Mouse (Mus musculus) forebrain, embryonic 11.5 days (tissue): ENCODE measurements around the gene Adh6b. TPM values are rescaled to one million over a fixed set of nuclear protein-coding genes. Genes with fewer than 3 reads are reported as not detected.

Source experiments
- ATAC-seq: fragments of 200-750 bp; cut with Nextera tagmentation; replicated peaks from 2 replicates; pipeline ENCODE4 v1.8.0; 2017; ENCODE audit warnings: moderate TSS enrichment; ENCODE audit not compliant: low FRiP score
- DNase-seq: peaks from one replicate; pipeline ENCODE4 v3.0.0-alpha.2; 2017; ENCODE audit warnings: low spot score
- H3K27ac ChIP-seq: fragments of 300-500 bp; sonication (generic); 2 replicates; pipeline ENCODE4 v1.5.1; 2014; ENCODE audit warnings: low read depth, low read length
- H3K27me3 ChIP-seq: fragments of 300-500 bp; sonication (generic); 2 replicates; pipeline ENCODE4 v1.6.1; 2014; ENCODE audit warnings: mild to moderate bottlenecking, low read length, mixed read lengths; ENCODE audit not compliant: control insufficient read depth, insufficient read depth
- H3K36me3 ChIP-seq: fragments of 300-500 bp; sonication (generic); 2 replicates; pipeline ENCODE4 v1.6.1; 2014; ENCODE audit warnings: mild to moderate bottlenecking, low read length, moderate library complexity, mixed read lengths; ENCODE audit not compliant: control insufficient read depth, insufficient read depth
- H3K4me1 ChIP-seq: fragments of 300-500 bp; sonication (generic); replicated peaks from 2 replicates; pipeline ENCODE4 v1.6.1; 2014; ENCODE audit warnings: low read length, mixed read lengths; ENCODE audit not compliant: control insufficient read depth, insufficient read depth
- H3K4me2 ChIP-seq: fragments of 300-500 bp; sonication (generic); 2 replicates; pipeline ENCODE4 v1.6.1; 2014; ENCODE audit warnings: low read depth, mild to moderate bottlenecking, low read length, moderate library complexity, mixed read lengths; ENCODE audit not compliant: severe bottlenecking
- H3K4me3 ChIP-seq: fragments of 300-500 bp; sonication (generic); 2 replicates; pipeline ENCODE4 v1.5.1; 2014; ENCODE audit warnings: low read depth, low read length
- H3K9ac ChIP-seq: fragments of 300-500 bp; sonication (generic); 2 replicates; pipeline ENCODE4 v1.6.1; 2014; ENCODE audit warnings: low read length
- H3K9me3 ChIP-seq: fragments of 300-500 bp; sonication (generic); 2 replicates; pipeline ENCODE4 v1.6.1; 2016; ENCODE audit warnings: low read length, mixed read lengths; ENCODE audit not compliant: control insufficient read depth
- WGBS: fragments of 180-500 bp; shearing (Covaris S2); extraction: QIAGEN DNeasy Blood & Tissue Kit; methylation state at CpG from one replicate; pipeline ENCODE4 v1.1.7; 2014; 5-methylcytosine and 5-hydroxymethylcytosine counted together
- polyA plus RNA-seq: library from polyadenylated mRNA; unstranded; fragments of >200 nt; fragmentation: Nextera tagmentation; extraction: Ambion mirVana; gene quantifications from 2 replicates; pipeline ENCODE4 v1.2.1, GENCODE M21; 2014

Adh6b gene
- polyA plus RNA-seq = 0.17 and 0.36 TPM in 2 replicates

- Histone ChIP-seq H3K36me3 (no peaks in the 10 kb centered on the region), H3K4me1 (no peaks in the 10 kb centered on the region), H3K4me3 (no peak within 1 kb of the TSS), H3K27ac (no peak within 1 kb of the TSS), H3K27me3 (no peaks in the 10 kb centered on the region), H3K9me3 (no peaks in the 10 kb centered on the region), H3K9ac (no peak within 1 kb of the TSS), H3K4me2 (no peak within 1 kb of the TSS)
- 91% methylated on average over 14 of the region's 14 CpGs for WGBS
- DNase-seq (no peak), ATAC-seq (no peak)
Measured at GRCm38 (mm10) chr3:138341471-138341870, at the start of gene Adh6b. Gene Adh6b (plus strand): TSS chr3:138341775.

- ATAC-seq (no peak), DNase-seq (no peak)
- no peaks in the 10 kb centered on the region for H3K4me1 ChIP-seq
- no peak overlapping the region for H3K4me3 ChIP-seq
- no peaks in the 10 kb centered on the region for H3K27me3 ChIP-seq
- no peak overlapping the region for H3K4me2 ChIP-seq
- H3K9ac ChIP-seq = no peak overlapping the region
- 0 out of 2 replicates have a peak, but pooled peaks cover 2% of the 10 kb centered on the region for H3K9me3 ChIP-seq
- WGBS = 86% methylated on average over 7 of the region's 7 CpGs
- no peaks in the 10 kb centered on the region for H3K36me3 ChIP-seq
- no peak overlapping the region for H3K27ac ChIP-seq
Measured at GRCm38 (mm10) chr3:138293298-138293895, 48.2 kb upstream of the Adh6b start.

- ATAC-seq = no peak
- no peaks in the 10 kb centered on the region for H3K36me3 ChIP-seq
- H3K27me3 ChIP-seq = no peaks in the 10 kb centered on the region
- H3K4me3 ChIP-seq = no peak overlapping the region
- 89% methylated on average over 9 of the region's 9 CpGs for WGBS
- DNase-seq = no peak
- no peak overlapping the region for H3K4me2 ChIP-seq
- no peak overlapping the region for H3K9ac ChIP-seq
- no peak overlapping the region for H3K27ac ChIP-seq
- H3K4me1 ChIP-seq = no peaks in the 10 kb centered on the region
- 0 out of 2 replicates have a peak, but pooled peaks cover 2% of the 10 kb centered on the region for H3K9me3 ChIP-seq
Measured at GRCm38 (mm10) chr3:138300130-138300529, 41.4 kb upstream of the Adh6b start.

GRCm38 (mm10) chr3:138302676-138303075, 38.9 kb upstream of the Adh6b start:
- H3K9me3 ChIP-seq = 0 out of 2 replicates have a peak, but pooled peaks cover 2% of the 10 kb centered on the region
- no peaks in the 10 kb centered on the region for H3K27me3 ChIP-seq
- H3K4me2 ChIP-seq = no peak overlapping the region
- 70% methylated on average over 4 of the region's 4 CpGs for WGBS
- ATAC-seq = no peak
- H3K27ac ChIP-seq = no peak overlapping the region
- H3K36me3 ChIP-seq = no peaks in the 10 kb centered on the region
- H3K9ac ChIP-seq = no peak overlapping the region
- no peak for DNase-seq
- H3K4me3 ChIP-seq = no peak overlapping the region
- no peaks in the 10 kb centered on the region for H3K4me1 ChIP-seq

- Histone ChIP-seq H3K27ac (no peak overlapping the region), H3K4me3 (no peak overlapping the region), H3K9ac (no peak overlapping the region), H3K4me1 (no peaks in the 10 kb centered on the region), H3K4me2 (no peak overlapping the region), H3K9me3 (no peaks in the 10 kb centered on the region), H3K36me3 (no peaks in the 10 kb centered on the region), H3K27me3 (no peaks in the 10 kb centered on the region)
- DNase-seq (no peak), ATAC-seq (no peak)
- WGBS = 92% methylated on average over 6 of the region's 6 CpGs
Measured at GRCm38 (mm10) chr3:138303771-138304488, 37.6 kb upstream of the Adh6b start.

GRCm38 (mm10) chr3:138304489-138304871, 37.1 kb upstream of the Adh6b start:
- H3K9me3 ChIP-seq = no peaks in the 10 kb centered on the region
- H3K9ac ChIP-seq = no peak overlapping the region
- no peak overlapping the region for H3K4me3 ChIP-seq
- ATAC-seq (no peak), DNase-seq (no peak)
- no peak overlapping the region for H3K4me2 ChIP-seq
- no peaks in the 10 kb centered on the region for H3K4me1 ChIP-seq
- no peaks in the 10 kb centered on the region for H3K27me3 ChIP-seq
- H3K27ac ChIP-seq = no peak overlapping the region
- WGBS = 60% methylated on average over 4 of the region's 4 CpGs
- H3K36me3 ChIP-seq = no peaks in the 10 kb centered on the region

GRCm38 (mm10) chr3:138305486-138306289, 35.9 kb upstream of the Adh6b start:
- no peak overlapping the region for H3K4me2 ChIP-seq

GRCm38 (mm10) chr3:138306290-138306683, 35.3 kb upstream of the Adh6b start:
- Histone ChIP-seq H3K36me3 (no peaks in the 10 kb centered on the region), H3K4me1 (no peaks in the 10 kb centered on the region), H3K27me3 (no peaks in the 10 kb centered on the region), H3K4me2 (no peak overlapping the region), H3K9me3 (no peaks in the 10 kb centered on the region), H3K27ac (no peak overlapping the region), H3K9ac (no peak overlapping the region), H3K4me3 (no peak overlapping the region)
- WGBS = 75% methylated on average over 8 of the region's 8 CpGs
- no peak for DNase-seq
- no peak for ATAC-seq

More at GRCm38 (mm10) chr3:138305486-138306289, 35.9 kb upstream of the Adh6b start:
- no peaks in the 10 kb centered on the region for H3K9me3 ChIP-seq
- no peak overlapping the region for H3K4me3 ChIP-seq
- no peaks in the 10 kb centered on the region for H3K4me1 ChIP-seq
- no peak for ATAC-seq
- WGBS = 81% methylated on average over 10 of the region's 10 CpGs
- no peaks in the 10 kb centered on the region for H3K36me3 ChIP-seq
- H3K27me3 ChIP-seq = no peaks in the 10 kb centered on the region
- no peak overlapping the region for H3K9ac ChIP-seq
- H3K27ac ChIP-seq = no peak overlapping the region
- no peak for DNase-seq
